Mouse (Mus musculus): ENCODE measurements around the gene Ccdc137. TPM values are rescaled to one million over a fixed set of nuclear protein-coding genes. Genes with fewer than 3 reads are reported as not detected.

Gene Ccdc137
- polyA plus RNA-seq, 1 experiment from 2014 or later = 32.2 TPM

DNA sequence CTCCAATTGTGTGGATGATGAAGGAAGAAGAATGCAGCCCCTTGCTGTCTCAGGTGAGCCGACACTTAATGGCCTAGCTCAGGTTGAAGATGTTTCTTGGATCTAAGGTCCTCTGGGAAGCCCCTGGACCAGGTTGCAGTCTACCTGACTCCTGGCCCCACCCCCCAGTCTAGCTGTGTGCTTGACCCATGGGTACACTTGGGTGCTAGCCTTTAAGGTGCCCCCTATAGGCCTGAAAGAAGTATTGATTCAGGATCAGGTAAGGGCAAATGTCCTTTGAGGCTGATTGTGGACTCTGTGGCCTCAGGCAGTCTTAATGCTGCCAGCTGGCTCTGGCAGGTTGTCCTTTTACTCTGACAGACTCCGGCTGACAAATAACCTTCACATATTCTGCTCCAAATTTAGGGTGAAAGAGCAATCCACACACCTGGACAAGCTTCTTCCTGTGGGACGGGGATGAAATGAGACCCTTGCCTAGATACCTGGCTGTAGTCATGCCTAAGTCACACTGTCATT lies 15.1 kb upstream of the Ccdc137 start:
- 81% methylated on average over 3 of the region's 3 CpGs for WGBS
- Histone ChIP-seq H3K4me3 (replicated peaks) (no peak overlapping the region), H3K9me3 (no peaks in the 10 kb centered on the region), H3K36me3 (no peaks in the 10 kb centered on the region), H3K4me2 (no peak overlapping the region), H3K27ac (no peak overlapping the region), H3K4me1 (no peaks in the 10 kb centered on the region), H3K9ac (no peak overlapping the region), H3K27me3 (replicated peaks) (no peaks in the 10 kb centered on the region)
- ATAC-seq (ENCODE audit: insufficient read depth, low FRiP score, low read depth) = no peak

DNA sequence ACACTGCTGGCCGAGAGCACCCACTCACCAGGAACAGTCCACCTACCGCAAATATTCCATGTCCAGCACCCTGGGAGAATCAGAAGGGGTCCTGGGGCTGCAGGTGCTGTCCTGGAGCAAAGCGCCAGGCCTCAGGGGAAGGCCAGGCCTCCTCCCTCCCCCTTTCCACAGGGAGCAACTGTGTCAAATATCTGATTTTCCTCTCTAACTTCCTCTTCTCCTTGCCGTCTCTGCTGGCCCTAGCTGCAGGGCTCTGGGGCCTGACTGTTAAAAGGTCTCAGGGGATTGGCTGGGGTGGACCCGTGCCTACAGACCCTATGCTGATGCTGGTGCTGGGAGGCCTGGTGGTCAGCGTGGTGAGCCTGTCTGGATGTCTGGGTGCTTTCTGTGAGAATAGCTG lies 13.8 kb upstream of the Ccdc137 start:
- no peak overlapping the region for H3K4me3 ChIP-seq (replicated peaks)
- no peaks in the 10 kb centered on the region for H3K9me3 ChIP-seq
- no peaks in the 10 kb centered on the region for H3K27me3 ChIP-seq (replicated peaks)
- H3K9ac ChIP-seq = no peak overlapping the region
- no peak overlapping the region for H3K4me2 ChIP-seq
- H3K36me3 ChIP-seq = no peaks in the 10 kb centered on the region
- 63% methylated on average over 6 of the region's 6 CpGs for whole genome bisulfite sequencing
- no peaks in the 10 kb centered on the region for H3K4me1 ChIP-seq
- H3K27ac ChIP-seq = no peak overlapping the region
- no peak for ATAC-seq (ENCODE audit: insufficient read depth, low FRiP score, low read depth)

DNA sequence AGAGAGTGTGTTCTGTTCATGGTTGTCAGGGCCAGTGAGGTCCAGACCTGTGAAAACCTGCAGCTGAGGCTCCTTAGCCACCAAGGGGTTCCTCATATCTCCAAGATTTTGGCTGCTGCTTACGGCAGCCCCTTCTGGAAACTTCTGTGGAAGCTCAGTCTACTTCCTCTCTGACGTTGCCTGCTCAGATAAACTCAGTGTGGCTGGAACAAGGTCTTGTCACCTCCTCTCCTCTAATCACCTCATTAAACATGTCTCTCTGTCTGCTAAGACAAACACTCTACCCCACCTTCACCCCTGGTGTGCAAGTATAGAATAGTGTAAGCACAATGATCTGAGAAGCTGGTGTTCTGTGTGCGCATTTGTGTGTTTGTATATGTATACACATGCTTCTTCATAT lies 12.4 kb upstream of the Ccdc137 start:
- Histone ChIP-seq H3K9ac (no peak overlapping the region), H3K4me3 (replicated peaks) (no peak overlapping the region), H3K27me3 (replicated peaks) (no peaks in the 10 kb centered on the region), H3K4me2 (no peak overlapping the region), H3K36me3 (no peaks in the 10 kb centered on the region), H3K4me1 (no peaks in the 10 kb centered on the region), H3K9me3 (no peaks in the 10 kb centered on the region), H3K27ac (no peak overlapping the region)
- 54% methylated on average over 3 of the region's 3 CpGs for WGBS
- no peak for ATAC-seq (ENCODE audit: insufficient read depth, low FRiP score, low read depth)

DNA sequence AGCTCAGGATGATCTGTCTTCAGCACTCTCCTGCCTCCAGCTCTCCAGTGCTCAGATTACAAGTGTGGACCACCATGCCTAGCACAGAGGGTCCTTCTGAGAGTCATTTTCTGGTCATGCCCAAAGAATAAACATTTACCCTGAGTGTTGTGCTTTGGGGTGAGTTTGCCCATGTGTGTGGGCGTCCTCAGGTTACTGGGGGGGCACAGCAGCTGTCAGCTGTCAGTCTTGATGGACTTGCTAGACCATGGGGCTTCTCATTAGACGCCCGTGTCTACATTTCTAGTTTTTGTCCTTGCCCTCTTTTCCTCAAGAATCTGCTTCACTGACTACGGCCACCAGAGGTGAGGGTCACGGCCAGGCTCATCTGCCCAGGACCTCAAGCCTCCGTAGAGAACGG lies 10.7 kb upstream of the Ccdc137 start:
- Histone ChIP-seq H3K4me1 (no peaks in the 10 kb centered on the region), H3K9ac (no peak overlapping the region), H3K4me2 (no peak overlapping the region), H3K4me3 (replicated peaks) (no peak overlapping the region), H3K27me3 (replicated peaks) (no peaks in the 10 kb centered on the region), H3K9me3 (no peaks in the 10 kb centered on the region), H3K27ac (no peak overlapping the region), H3K36me3 (no peaks in the 10 kb centered on the region)
- no peak for ATAC-seq (ENCODE audit: insufficient read depth, low FRiP score, low read depth)
- 75% methylated on average over 7 of the region's 7 CpGs for WGBS

DNA sequence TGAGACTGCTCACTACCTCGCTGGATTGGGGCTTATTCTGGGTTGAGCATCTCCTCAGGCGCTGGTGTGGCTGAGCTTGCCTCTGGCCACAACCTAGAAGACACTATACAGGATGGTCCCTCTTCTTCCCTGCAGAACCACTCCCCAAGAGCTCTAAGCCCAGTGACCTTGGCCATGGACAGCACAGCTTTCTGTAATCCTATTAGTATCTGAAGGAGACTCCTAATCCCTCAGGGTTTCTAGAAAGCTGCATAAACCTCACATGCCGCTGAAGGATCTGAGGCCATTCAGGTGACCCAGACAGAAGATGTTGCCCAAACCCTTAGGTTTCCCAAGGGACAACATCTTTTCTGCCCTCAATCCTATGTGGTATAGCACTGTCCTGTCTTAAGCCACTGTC lies 5.7 kb upstream of the Ccdc137 start:
- WGBS = 66% methylated on average over 3 of the region's 3 CpGs
- Histone ChIP-seq H3K9me3 (no peaks in the 10 kb centered on the region), H3K36me3 (0 out of 2 replicates have a peak, but pooled peaks cover 3% of the 10 kb centered on the region), H3K4me1 (peaks cover 4% of the 10 kb centered on the region; the same call in 1 of the 2 replicates), H3K4me3 (replicated peaks) (no peak overlapping the region), H3K27ac (no peak overlapping the region), H3K9ac (no peak overlapping the region), H3K4me2 (no peak overlapping the region), H3K27me3 (replicated peaks) (no peaks in the 10 kb centered on the region)
- no peak for ATAC-seq (ENCODE audit: insufficient read depth, low FRiP score, low read depth)

DNA sequence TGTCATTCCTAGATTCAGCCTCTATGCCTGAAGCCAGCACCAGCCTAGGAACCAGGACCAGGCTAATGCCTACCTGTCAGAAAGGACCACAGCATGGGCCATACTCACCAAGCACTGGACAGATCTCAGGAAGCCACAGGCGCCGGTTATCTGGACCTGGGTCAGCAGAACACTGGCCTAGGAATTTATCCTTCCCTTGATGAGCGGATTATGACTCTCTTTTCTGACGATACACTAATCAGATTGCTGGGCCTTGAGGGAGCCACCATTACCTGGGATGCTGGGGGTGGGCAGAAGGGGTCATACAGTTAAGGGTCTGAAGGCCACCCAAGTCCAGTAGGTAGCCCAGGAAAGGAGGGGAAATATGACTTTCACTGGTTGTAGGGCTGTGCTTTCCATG lies 4.6 kb upstream of the Ccdc137 start, which contains the start of gene Pde6g:
Gene Pde6g, minus strand, starts transcription at position 195 of the 400 bp plus-strand sequence.
- Histone ChIP-seq H3K9me3 (no peaks in the 10 kb centered on the region), H3K4me2 (no peak within 1 kb of the TSS), H3K9ac (no peak within 1 kb of the TSS), H3K27me3 (replicated peaks) (no peaks in the 10 kb centered on the region), H3K36me3 (0 out of 2 replicates have a peak, but pooled peaks cover 3% of the 10 kb centered on the region), H3K27ac (no peak within 1 kb of the TSS), H3K4me1 (peaks cover 4% of the 10 kb centered on the region; the same call in 1 of the 2 replicates), H3K4me3 (replicated peaks) (no peak within 1 kb of the TSS)
- WGBS = 85% methylated on average over 4 of the region's 4 CpGs
- no peak for ATAC-seq (ENCODE audit: insufficient read depth, low FRiP score, low read depth)

DNA sequence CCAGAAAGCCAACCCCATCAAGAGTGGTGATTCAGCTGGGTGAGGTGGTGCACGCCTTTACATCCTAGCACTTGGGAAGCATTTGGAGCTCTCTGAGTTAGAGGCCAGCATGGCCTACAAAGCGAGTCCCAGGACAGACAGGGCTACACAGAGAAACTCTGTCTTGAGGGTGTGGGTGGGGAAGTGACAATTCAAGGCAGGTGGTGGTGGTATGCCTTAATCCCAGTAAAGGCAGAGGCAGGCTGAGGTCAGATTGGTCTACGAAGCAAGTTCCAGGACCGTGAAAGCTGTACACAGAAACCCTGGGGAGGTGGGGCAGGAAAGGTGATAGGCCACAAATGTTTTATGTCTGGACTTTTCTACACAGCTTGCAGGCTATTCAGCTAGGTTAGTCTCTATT lies 3.0 kb upstream of the Ccdc137 start:
- H3K4me1 ChIP-seq = peaks cover 15% of the 10 kb centered on the region
- WGBS = 94% methylated on average over 4 of the region's 4 CpGs
- H3K4me3 ChIP-seq (replicated peaks) = no peak overlapping the region
- peaks cover 5% of the 10 kb centered on the region; the same call in 1 of the 2 replicates for H3K36me3 ChIP-seq
- H3K9ac ChIP-seq = no peak overlapping the region
- no peak overlapping the region for H3K4me2 ChIP-seq
- H3K9me3 ChIP-seq = no peaks in the 10 kb centered on the region
- H3K27me3 ChIP-seq (replicated peaks) = no peaks in the 10 kb centered on the region
- ATAC-seq (ENCODE audit: insufficient read depth, low FRiP score, low read depth) = no peak
- no peak overlapping the region for H3K27ac ChIP-seq

DNA sequence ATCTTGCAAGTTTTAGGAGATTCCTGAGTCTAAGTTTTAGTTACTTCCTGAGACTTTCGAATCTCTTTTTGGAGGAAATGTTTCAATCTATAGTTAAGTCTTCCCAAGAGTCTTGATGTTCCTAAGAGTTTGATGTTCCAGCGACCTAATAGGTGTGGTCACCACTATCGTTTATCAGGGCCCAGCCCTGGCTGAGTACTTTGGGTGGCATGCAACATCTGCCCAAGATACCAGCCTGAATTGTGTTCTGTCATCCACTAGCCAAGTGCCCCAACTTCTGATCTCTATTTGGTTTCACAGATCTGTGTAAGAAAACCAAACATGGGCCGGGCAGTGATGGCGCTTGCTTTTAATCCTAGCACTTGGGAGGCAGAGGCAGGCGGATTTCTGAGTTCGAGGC lies 2.5 kb upstream of the Ccdc137 start:
- Histone ChIP-seq H3K27ac (no peak overlapping the region), H3K9me3 (no peaks in the 10 kb centered on the region), H3K36me3 (peaks cover 8% of the 10 kb centered on the region; the same call in 1 of the 2 replicates), H3K4me3 (replicated peaks) (no peak overlapping the region), H3K4me2 (no peak overlapping the region), H3K4me1 (peaks cover 15% of the 10 kb centered on the region), H3K9ac (no peak overlapping the region), H3K27me3 (replicated peaks) (no peaks in the 10 kb centered on the region)
- no peak for ATAC-seq (ENCODE audit: insufficient read depth, low FRiP score, low read depth)
- WGBS = 89% methylated on average over 7 of the region's 7 CpGs

DNA sequence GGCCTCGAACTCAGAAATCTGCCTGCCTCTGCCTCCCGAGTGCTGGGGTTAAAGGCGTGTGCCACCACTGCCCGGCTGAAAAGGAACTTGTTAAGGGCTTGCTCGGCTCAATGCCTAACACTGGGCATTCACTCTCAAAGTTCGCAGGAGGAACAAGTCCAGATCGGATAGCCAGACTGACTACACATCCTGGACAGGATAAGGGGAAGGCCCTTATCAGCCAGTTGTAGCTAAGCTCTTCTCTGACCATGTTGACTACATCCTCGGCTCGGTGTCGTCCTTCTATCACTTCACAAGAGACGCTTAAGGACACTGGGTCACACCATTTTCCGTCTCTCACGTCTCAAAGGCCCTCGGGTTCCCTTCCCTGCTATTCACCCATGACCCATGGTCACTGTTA lies 545 bp upstream of the Ccdc137 start:
- H3K27me3 ChIP-seq (replicated peaks) = no peaks in the 10 kb centered on the region
- peak overlapping the region; percentile 89 for H3K4me2 ChIP-seq
- H3K36me3 ChIP-seq = peaks cover 26% of the 10 kb centered on the region
- H3K9me3 ChIP-seq = no peaks in the 10 kb centered on the region
- WGBS = 19% methylated on average over 14 of the region's 14 CpGs
- H3K4me3 ChIP-seq (replicated peaks) = peak overlapping the region; percentile 80
- H3K4me1 ChIP-seq = peaks cover 15% of the 10 kb centered on the region
- peak overlapping the region; percentile 83 for H3K27ac ChIP-seq
- H3K9ac ChIP-seq = peak overlapping the region; percentile 96
- ATAC-seq (ENCODE audit: insufficient read depth, low FRiP score, low read depth) = no peak

DNA sequence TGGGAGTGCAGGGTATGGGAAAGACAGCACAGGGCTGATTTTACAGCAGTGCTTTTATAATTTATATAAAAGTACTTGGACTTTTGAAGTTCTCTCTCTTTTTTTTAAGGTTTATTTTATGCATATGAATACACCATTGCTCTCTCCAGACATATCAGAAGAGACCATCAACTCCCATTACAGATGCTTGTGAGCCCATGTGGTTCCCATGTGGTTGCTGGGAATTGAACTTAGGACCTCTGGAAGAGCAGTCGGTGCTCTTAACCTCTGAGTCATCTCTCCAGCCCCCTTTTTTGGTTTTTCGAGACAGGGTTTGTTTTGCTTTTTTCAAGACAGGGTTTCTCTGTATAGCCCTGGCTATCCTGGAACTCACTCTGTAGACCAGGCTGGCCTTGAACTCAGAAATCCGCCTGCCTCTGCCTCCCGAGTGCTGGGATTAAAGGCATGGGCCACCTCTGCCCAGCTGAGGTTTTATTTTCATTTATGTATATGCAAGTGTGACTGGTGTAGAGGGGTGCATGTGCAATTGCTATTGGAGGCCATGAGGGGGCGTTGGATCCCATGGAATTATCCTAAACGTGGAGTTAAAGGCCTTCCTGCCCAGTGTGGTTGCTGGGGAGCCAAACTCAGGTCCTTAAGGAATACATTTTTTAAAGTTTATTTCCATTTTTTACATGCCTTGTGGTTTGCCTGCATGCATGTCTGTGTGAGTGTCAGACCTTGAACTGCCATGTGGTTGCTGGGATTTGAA lies 1.1 kb downstream of the Ccdc137 start:
- 59% methylated on average over 6 of the region's 6 CpGs for WGBS
- Histone ChIP-seq H3K4me2 (peak overlapping the region; percentile 89), H3K27ac (0 out of 2 replicates have a peak overlapping the region, but pooled peaks have one; percentile 83), H3K4me1 (peaks cover 15% of the 10 kb centered on the region), H3K4me3 (replicated peaks) (peak overlapping the region; percentile 80), H3K36me3 (peaks cover 29% of the 10 kb centered on the region), H3K27me3 (replicated peaks) (no peaks in the 10 kb centered on the region), H3K9me3 (no peaks in the 10 kb centered on the region), H3K9ac (peak overlapping the region; percentile 96; the same call in 1 of the 2 replicates)
- ATAC-seq (ENCODE audit: insufficient read depth, low FRiP score, low read depth) = no peak

DNA sequence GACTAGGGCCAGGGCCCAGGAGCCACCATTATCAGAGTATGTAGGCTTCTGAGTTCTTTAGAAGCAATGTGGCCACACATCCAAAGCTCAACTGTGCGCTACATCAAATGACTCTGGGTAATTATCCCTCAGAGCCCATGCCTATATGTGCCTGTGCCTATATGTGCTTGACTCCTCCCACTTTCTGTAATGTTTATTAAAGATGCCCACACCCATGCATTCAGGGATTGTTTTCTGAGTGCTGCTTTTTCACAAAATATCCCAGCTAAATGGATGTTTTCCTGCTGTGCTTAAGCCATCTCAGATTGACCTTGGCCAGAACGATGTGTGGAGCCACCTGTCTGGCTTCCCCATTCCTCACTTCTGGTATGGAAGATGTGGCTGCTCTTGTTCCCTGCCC lies 5.6 kb downstream of the Ccdc137 start:
- no peak for ATAC-seq (ENCODE audit: insufficient read depth, low FRiP score, low read depth)
- Histone ChIP-seq H3K9me3 (no peaks in the 10 kb centered on the region), H3K4me2 (no peak overlapping the region), H3K27ac (no peak overlapping the region), H3K27me3 (replicated peaks) (no peaks in the 10 kb centered on the region), H3K4me3 (replicated peaks) (no peak overlapping the region), H3K9ac (no peak overlapping the region), H3K36me3 (peaks cover 25% of the 10 kb centered on the region), H3K4me1 (peaks cover 24% of the 10 kb centered on the region)
- WGBS = 91% methylated on average over 2 of the region's 2 CpGs

DNA sequence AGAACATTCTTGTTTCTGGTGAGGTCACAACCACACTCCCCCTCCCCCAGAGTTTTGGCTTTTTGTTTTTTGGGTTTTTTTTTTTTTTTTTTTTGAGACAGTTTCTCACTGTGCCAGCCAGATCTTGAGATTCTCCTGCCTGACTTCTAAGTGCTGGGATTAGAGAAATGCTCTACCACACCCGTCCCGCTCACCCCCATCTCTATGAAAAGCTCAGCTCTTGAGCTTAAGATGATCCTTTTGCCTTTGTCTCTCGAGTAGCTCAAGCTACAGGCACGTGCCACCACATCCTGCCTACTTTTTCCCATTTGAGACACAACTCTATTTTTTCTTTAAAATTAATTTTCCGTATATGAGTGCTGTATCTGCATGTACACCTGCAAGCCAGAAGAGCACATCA lies 6.5 kb downstream of the Ccdc137 start:
- no peak overlapping the region for H3K9ac ChIP-seq
- no peaks in the 10 kb centered on the region for H3K27me3 ChIP-seq (replicated peaks)
- ATAC-seq (ENCODE audit: insufficient read depth, low FRiP score, low read depth) = no peak
- H3K4me3 ChIP-seq (replicated peaks) = no peak overlapping the region
- no peak overlapping the region for H3K4me2 ChIP-seq
- no peaks in the 10 kb centered on the region for H3K9me3 ChIP-seq
- H3K4me1 ChIP-seq = peaks cover 20% of the 10 kb centered on the region
- peaks cover 25% of the 10 kb centered on the region for H3K36me3 ChIP-seq
- H3K27ac ChIP-seq = no peak overlapping the region
- WGBS = 89% methylated on average over 5 of the region's 5 CpGs
